Mouse (Mus musculus): ENCODE results near the gene Fcna.

Gene Fcna

DNA sequence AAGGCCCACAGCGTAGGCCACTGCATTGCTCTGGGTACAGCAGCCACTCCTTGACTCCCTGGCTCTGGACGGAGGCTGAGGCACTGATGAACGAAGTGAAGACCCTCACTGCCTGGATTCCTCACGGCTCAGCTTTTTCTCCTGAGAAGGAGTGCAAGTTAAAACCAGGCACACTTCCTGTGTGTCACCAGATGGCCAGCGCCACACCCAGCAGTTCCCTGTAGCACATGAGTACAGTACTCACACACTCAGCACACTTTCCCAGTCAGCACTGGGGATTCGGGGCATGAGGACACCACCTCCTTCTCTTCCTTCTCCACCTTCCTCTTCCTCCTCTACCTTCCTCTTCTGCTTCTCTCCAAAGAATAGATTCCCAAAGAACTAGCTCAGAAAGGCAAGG lies at the start of gene Fcna:
Gene Fcna (minus strand): TSS at position 220 of the 400 bp plus-strand sequence.
- Histone ChIP-seq H3K36me3 (ENCODE audit: control insufficient read depth, insufficient read depth, low read length, poor library complexity, severe bottlenecking) (no peaks in the 10 kb centered on the region), H3K27me3 (ENCODE audit: control insufficient read depth, insufficient read depth, low read length, poor library complexity, severe bottlenecking) (no peaks in the 10 kb centered on the region)
- no peak for DNase-seq (ENCODE audit: low read depth, low spot score)

GRCm38 (mm10) chr2:25676486-25676885 lies 48.7 kb upstream of the Fcna start, which contains the start of gene Lcn6:
Gene Lcn6 (plus strand): TSS chr2:25676786.
- DNase-seq (ENCODE audit: low read depth, low spot score) = no peak
- no peaks in the 10 kb centered on the region for H3K27me3 ChIP-seq (ENCODE audit: control insufficient read depth, insufficient read depth, low read length, poor library complexity, severe bottlenecking)
- H3K36me3 ChIP-seq (ENCODE audit: control insufficient read depth, insufficient read depth, low read length, poor library complexity, severe bottlenecking) = no peaks in the 10 kb centered on the region

DNA sequence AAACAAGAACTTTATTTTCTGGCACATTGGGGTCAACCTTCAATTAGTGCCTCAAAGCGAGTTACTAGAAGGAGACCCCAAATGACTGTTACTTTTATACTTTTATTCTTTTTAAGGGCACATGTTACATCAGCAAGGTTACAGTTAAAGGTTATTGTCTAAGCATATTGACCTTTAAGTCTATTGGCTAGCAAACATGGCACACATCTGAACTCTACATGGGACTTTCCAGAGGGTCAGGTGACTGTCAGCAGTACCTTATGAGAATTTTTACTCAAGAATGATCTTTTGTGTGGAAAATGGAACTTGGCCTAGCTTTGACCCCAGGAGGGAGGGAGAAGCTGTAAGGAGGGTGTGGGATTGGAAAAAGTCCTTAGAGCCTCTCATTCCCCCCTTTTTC lies 38.7 kb upstream of the Fcna start:
- no peak for DNase-seq (ENCODE audit: low read depth, low spot score)
- Histone ChIP-seq H3K36me3 (ENCODE audit: control insufficient read depth, insufficient read depth, low read length, poor library complexity, severe bottlenecking) (no peaks in the 10 kb centered on the region), H3K27me3 (ENCODE audit: control insufficient read depth, insufficient read depth, low read length, poor library complexity, severe bottlenecking) (no peaks in the 10 kb centered on the region)

DNA sequence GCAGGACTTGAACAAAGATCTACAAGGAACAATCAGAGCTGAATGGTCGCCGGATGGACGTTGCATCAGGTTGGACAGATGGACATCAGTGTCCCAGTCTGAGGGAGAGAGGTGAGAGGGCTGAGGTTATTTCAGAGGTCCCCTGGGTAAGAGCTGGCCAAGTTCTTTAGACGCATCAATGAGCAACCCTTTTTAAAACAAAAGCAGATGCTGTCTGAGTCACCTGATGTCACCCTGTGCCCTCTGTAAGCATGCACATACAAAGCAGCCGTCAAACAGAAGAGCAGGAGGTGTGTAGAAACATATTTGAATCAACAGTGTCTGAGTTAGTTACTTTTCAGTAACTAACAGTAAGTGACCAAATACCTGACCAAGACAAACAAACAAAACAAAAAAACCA lies 36.3 kb upstream of the Fcna start:
- Histone ChIP-seq H3K27me3 (ENCODE audit: control insufficient read depth, insufficient read depth, low read length, poor library complexity, severe bottlenecking) (no peaks in the 10 kb centered on the region), H3K36me3 (ENCODE audit: control insufficient read depth, insufficient read depth, low read length, poor library complexity, severe bottlenecking) (no peaks in the 10 kb centered on the region)
- no peak for DNase-seq (ENCODE audit: low read depth, low spot score)

GRCm38 (mm10) chr2:25663511-25663910 lies 35.7 kb upstream of the Fcna start:
- DNase-seq (ENCODE audit: low read depth, low spot score) = peak; percentile 59

DNA sequence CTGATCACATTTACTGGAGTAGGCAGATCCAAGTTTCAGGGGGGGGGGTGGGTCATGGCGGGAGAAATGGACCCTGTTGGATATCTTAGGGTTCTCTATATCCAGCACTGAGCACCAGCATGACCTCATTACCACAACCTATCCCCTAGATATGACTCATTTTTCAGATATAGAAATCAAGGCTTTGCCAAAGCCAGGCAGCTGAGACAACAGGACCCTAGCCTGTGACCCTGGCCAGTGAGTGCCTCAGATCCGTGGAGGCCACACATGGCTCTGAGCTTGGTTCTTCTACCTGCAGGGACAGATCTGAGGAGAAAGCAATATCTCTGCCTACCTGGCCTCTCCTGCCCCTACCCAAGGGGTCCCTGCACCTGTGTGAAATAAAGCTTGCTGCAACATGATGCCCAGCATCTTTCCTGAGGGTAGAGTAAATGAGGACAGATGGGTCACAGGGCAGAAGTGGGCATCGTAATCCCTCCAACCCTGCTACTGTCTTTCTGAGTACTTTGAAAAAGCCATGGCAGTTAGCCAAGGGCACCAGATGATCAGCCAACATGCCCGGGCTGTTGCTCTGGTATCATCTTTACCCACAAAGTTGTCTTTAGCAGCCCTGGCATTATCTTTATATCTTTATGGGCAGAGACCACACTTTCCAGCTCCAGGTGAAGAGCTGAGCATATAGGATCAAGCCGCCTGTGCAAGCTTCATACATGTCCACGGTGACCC lies 33.6 kb upstream of the Fcna start:
- Histone ChIP-seq H3K36me3 (ENCODE audit: control insufficient read depth, insufficient read depth, low read length, poor library complexity, severe bottlenecking) (no peaks in the 10 kb centered on the region), H3K27me3 (ENCODE audit: control insufficient read depth, insufficient read depth, low read length, poor library complexity, severe bottlenecking) (no peaks in the 10 kb centered on the region)
- DNase-seq (ENCODE audit: low read depth, low spot score) = no peak

More at GRCm38 (mm10) chr2:25663511-25663910, 35.7 kb upstream of the Fcna start:
- Histone ChIP-seq H3K27me3 (ENCODE audit: control insufficient read depth, insufficient read depth, low read length, poor library complexity, severe bottlenecking) (no peaks in the 10 kb centered on the region), H3K36me3 (ENCODE audit: control insufficient read depth, insufficient read depth, low read length, poor library complexity, severe bottlenecking) (no peaks in the 10 kb centered on the region)

DNA sequence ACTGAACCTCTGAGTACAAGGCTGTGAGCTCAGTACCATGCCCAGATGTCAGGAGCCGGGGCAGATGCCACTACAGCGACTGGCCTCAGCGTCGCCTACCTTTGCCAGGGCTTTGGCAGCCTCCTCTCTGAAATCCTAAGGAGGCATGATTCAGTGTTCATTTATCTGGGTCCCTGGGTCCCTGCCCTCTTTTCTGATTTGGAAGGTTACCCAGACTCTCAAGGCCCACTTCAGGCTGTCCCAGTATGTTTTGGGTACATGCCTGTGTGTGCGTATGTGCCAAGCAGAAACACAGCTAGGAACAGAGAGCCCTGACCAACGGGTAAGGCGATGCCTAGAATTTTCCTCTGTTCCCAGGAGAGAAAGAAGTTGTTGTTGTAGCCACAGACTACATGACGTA lies 32.4 kb upstream of the Fcna start:
- H3K27me3 ChIP-seq (ENCODE audit: control insufficient read depth, insufficient read depth, low read length, poor library complexity, severe bottlenecking) = no peaks in the 10 kb centered on the region
- H3K36me3 ChIP-seq (ENCODE audit: control insufficient read depth, insufficient read depth, low read length, poor library complexity, severe bottlenecking) = no peaks in the 10 kb centered on the region
- no peak for DNase-seq (ENCODE audit: low read depth, low spot score)

DNA sequence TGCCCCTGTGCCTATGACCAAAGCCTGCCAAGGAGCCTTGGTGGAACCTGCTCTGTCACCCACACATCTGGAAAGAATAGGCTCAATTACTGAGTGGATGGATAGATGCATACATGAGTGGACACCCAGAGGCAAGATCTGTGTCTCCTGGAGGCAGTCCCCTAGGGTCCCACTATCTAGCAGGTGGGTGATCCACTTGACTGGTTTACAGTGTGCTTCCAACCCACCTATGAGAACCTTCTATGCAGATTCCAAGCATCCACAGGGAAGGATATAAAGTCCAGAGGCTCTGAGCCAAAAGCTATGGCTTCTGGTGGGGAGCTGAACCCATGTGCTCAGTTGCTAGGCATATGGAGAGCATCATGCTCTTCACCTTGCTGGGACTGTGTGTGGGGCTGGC lies 29.8 kb upstream of the Fcna start, which contains the start of gene Lcn5:
Gene Lcn5 (plus strand): TSS at position 301 of the 400 bp plus-strand sequence.
- Histone ChIP-seq H3K36me3 (ENCODE audit: control insufficient read depth, insufficient read depth, low read length, poor library complexity, severe bottlenecking) (no peaks in the 10 kb centered on the region), H3K27me3 (ENCODE audit: control insufficient read depth, insufficient read depth, low read length, poor library complexity, severe bottlenecking) (no peaks in the 10 kb centered on the region)
- DNase-seq (ENCODE audit: low read depth, low spot score) = no peak

GRCm38 (mm10) chr2:25657246-25657645 lies 29.4 kb upstream of the Fcna start:
- H3K27me3 ChIP-seq (ENCODE audit: control insufficient read depth, insufficient read depth, low read length, poor library complexity, severe bottlenecking) = no peaks in the 10 kb centered on the region

GRCm38 (mm10) chr2:25656691-25657090 lies 28.9 kb upstream of the Fcna start:
- no peak for DNase-seq (ENCODE audit: low read depth, low spot score)
- no peaks in the 10 kb centered on the region for H3K27me3 ChIP-seq (ENCODE audit: control insufficient read depth, insufficient read depth, low read length, poor library complexity, severe bottlenecking)
- H3K36me3 ChIP-seq (ENCODE audit: control insufficient read depth, insufficient read depth, low read length, poor library complexity, severe bottlenecking) = no peaks in the 10 kb centered on the region

More at GRCm38 (mm10) chr2:25657246-25657645, 29.4 kb upstream of the Fcna start:
- DNase-seq (ENCODE audit: low read depth, low spot score) = no peak
- H3K36me3 ChIP-seq (ENCODE audit: control insufficient read depth, insufficient read depth, low read length, poor library complexity, severe bottlenecking) = no peaks in the 10 kb centered on the region

DNA sequence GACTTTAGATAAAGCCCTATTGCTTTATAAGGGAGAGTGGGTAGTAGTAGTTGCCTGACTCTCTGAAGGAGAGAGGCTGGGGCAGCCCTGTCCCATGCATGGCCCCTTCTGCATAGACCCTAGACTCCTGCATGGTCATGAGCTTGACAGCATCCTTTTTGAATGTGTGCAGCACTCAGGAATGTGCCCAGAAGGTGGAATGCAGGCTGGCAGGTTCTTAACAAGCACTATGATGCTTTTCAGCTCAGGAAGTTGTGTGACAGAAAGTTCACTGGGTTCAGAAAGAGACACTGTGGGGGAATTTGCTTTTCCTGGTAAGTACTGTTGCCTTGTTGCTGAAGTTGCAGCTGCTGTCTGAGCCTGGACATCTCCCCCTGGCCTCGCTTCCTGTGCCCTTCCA lies 26.7 kb upstream of the Fcna start:
- no peaks in the 10 kb centered on the region for H3K27me3 ChIP-seq (ENCODE audit: control insufficient read depth, insufficient read depth, low read length, poor library complexity, severe bottlenecking)
- no peak for DNase-seq (ENCODE audit: low read depth, low spot score)

DNA sequence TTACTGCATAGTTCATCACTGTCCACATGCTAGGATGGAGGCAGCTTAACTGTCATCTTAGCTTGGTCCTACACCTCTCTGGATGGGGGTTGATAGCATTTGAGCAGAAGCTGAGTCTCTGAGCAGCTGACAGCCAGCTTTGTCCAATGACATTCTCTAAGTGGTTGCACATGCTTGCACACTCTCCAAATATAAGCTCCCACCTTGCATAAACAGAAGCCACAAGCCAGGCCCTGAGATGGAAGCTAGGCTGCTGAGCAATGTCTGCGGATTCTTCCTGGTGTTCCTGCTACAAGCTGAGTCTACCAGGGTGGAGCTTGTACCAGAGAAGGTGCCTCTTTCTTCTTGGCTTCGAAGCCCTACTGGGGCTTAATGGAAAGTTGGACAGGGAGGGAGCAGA lies 25.1 kb upstream of the Fcna start, which contains the start of gene Lcn8:
Gene Lcn8 (plus strand): TSS at position 219 of the 400 bp plus-strand sequence.
- Histone ChIP-seq H3K36me3 (ENCODE audit: control insufficient read depth, insufficient read depth, low read length, poor library complexity, severe bottlenecking) (no peaks in the 10 kb centered on the region), H3K27me3 (ENCODE audit: control insufficient read depth, insufficient read depth, low read length, poor library complexity, severe bottlenecking) (no peaks in the 10 kb centered on the region)
- DNase-seq (ENCODE audit: low read depth, low spot score) = no peak

More for the DNA sequence above, 26.7 kb upstream of the Fcna start:
- no peaks in the 10 kb centered on the region for H3K36me3 ChIP-seq (ENCODE audit: control insufficient read depth, insufficient read depth, low read length, poor library complexity, severe bottlenecking)

- Histone ChIP-seq H3K27me3 (ENCODE audit: control insufficient read depth, insufficient read depth, low read length, poor library complexity, severe bottlenecking) (no peaks in the 10 kb centered on the region; the same call in 1 of the 2 replicates), H3K36me3 (ENCODE audit: control insufficient read depth, insufficient read depth, low read length, poor library complexity, severe bottlenecking) (no peaks in the 10 kb centered on the region)
- DNase-seq (ENCODE audit: low read depth, low spot score) = peak; percentile 51
These were observed 12.1 kb upstream of the Fcna start for GRCm38 (mm10) chr2:25639890-25640289.

DNA sequence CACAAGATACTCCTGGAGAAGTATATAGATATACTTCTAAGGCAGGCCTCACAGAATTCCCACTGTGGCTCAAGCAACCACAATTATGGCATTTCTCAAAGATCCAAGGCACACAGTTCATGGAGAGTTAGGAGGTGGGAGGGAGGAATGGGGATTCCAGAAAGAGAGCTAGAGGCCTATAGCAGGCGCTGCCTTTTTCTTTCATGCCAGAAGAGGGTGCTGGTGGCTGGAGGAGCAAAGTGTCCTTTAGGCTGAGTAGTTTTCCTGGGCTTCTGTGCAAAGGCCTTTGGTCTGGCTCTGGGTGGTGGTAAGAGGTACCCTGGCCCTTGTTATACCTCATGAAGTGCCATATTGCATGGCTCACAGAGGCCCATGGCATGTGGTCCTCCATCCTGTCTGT lies 6.2 kb upstream of the Fcna start:
- Histone ChIP-seq H3K27me3 (ENCODE audit: control insufficient read depth, insufficient read depth, low read length, poor library complexity, severe bottlenecking) (no peaks in the 10 kb centered on the region), H3K36me3 (ENCODE audit: control insufficient read depth, insufficient read depth, low read length, poor library complexity, severe bottlenecking) (no peaks in the 10 kb centered on the region)
- DNase-seq (ENCODE audit: low read depth, low spot score) = no peak

DNA sequence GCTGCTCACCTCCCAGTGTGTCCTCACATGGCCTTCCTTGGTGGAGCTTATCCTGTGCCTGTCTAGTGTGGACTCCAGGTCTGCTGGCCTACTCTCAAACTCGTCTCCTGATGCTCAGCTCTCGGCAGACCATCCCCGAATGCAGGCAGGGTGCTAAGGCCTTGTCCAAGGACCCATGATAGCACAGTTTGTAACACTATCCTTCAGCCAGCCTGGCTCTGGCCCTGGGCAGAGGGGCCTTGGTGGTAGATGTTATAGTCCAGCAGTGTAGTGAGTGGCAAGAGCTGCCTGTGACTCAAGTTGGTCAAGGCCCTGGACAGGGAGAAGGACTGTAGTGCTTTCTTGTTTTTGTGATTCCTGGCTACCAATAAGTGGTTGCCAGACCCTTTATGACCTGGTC lies 5.8 kb upstream of the Fcna start:
- Histone ChIP-seq H3K27me3 (ENCODE audit: control insufficient read depth, insufficient read depth, low read length, poor library complexity, severe bottlenecking) (no peaks in the 10 kb centered on the region), H3K36me3 (ENCODE audit: control insufficient read depth, insufficient read depth, low read length, poor library complexity, severe bottlenecking) (no peaks in the 10 kb centered on the region)
- DNase-seq (ENCODE audit: low read depth, low spot score) = no peak

- no peaks in the 10 kb centered on the region for H3K36me3 ChIP-seq (ENCODE audit: control insufficient read depth, insufficient read depth, low read length, poor library complexity, severe bottlenecking)
- H3K27me3 ChIP-seq (ENCODE audit: control insufficient read depth, insufficient read depth, low read length, poor library complexity, severe bottlenecking) = no peaks in the 10 kb centered on the region
- no peak for DNase-seq (ENCODE audit: low read depth, low spot score)
These were observed 908 bp upstream of the Fcna start for GRCm38 (mm10) chr2:25628738-25629137.

Data from splenic B cell, adult 2 months (primary cell).